Mouse (Mus musculus) midbrain, embryonic 14.5 days (tissue): ENCODE measurements around the gene Prkd1. TPM values are rescaled to one million over a fixed set of nuclear protein-coding genes. Genes with fewer than 3 reads are reported as not detected.
A peak's percentile ranks its signal among the peaks of the same experiment; 100 is the strongest.

ENCODE experiments used
- ATAC-seq: fragments of 200-750 bp; cut with Nextera tagmentation; 2 replicates; pipeline ENCODE4 v1.8.0; 2017; ENCODE audit warnings: moderate number of reproducible peaks, moderate library complexity; ENCODE audit not compliant: low FRiP score, low TSS enrichment
- DNase-seq: peaks from one replicate; pipeline ENCODE4 v3.0.0-alpha.2; 2015
- H3K27ac ChIP-seq: fragments of 300-500 bp; sonication (generic); replicated peaks from 2 replicates; pipeline ENCODE4 v1.5.1; 2014; ENCODE audit warnings: mild to moderate bottlenecking, low read depth, low read length, moderate library complexity
- H3K27me3 ChIP-seq: fragments of 300-500 bp; sonication (generic); 2 replicates; pipeline ENCODE4 v1.6.1; 2014; ENCODE audit warnings: low read length, control low read depth, mixed read lengths; ENCODE audit not compliant: control insufficient read depth, insufficient read depth
- H3K36me3 ChIP-seq: fragments of 300-500 bp; sonication (generic); 2 replicates; pipeline ENCODE4 v1.6.1; 2014; ENCODE audit warnings: low read length, control low read depth; ENCODE audit not compliant: control insufficient read depth, insufficient read depth
- H3K4me1 ChIP-seq: fragments of 300-500 bp; sonication (generic); 2 replicates; pipeline ENCODE4 v1.6.1; 2014; ENCODE audit warnings: mild to moderate bottlenecking, antibody characterized with exemption, low read length, control low read depth; ENCODE audit not compliant: control insufficient read depth, insufficient read depth
- H3K4me2 ChIP-seq: fragments of 300-500 bp; sonication (generic); 2 replicates; pipeline ENCODE4 v1.6.1; 2014; ENCODE audit warnings: mild to moderate bottlenecking, low read length, moderate library complexity
- H3K4me3 ChIP-seq: fragments of 300-500 bp; sonication (generic); replicated peaks from 2 replicates; pipeline ENCODE4 v1.5.1; 2014; ENCODE audit warnings: low read depth, low read length
- H3K9ac ChIP-seq: fragments of 300-500 bp; sonication (generic); replicated peaks from 2 replicates; pipeline ENCODE4 v1.6.1; 2014; ENCODE audit warnings: mild to moderate bottlenecking, low read length, moderate library complexity
- H3K9me3 ChIP-seq: fragments of 300-500 bp; sonication (generic); 2 replicates; pipeline ENCODE4 v1.6.1; 2016; ENCODE audit warnings: low read length, control low read depth, mixed read lengths; ENCODE audit not compliant: control insufficient read depth
- WGBS: fragments of 180-500 bp; shearing (Covaris S2); extraction: QIAGEN DNeasy Blood & Tissue Kit; methylation state at CpG from one replicate; pipeline ENCODE4 v1.1.7; 2014; 5-methylcytosine and 5-hydroxymethylcytosine counted together
- polyA plus RNA-seq: library from polyadenylated mRNA; unstranded; fragments of >200 nt; fragmentation: Nextera tagmentation; extraction: Ambion mirVana; gene quantifications from 2 replicates; pipeline ENCODE4 v1.2.1, GENCODE M21; 2014

Prkd1 gene
- polyA plus RNA-seq, 1 experiment from 2014 or later = 2.8 TPM

DNA sequence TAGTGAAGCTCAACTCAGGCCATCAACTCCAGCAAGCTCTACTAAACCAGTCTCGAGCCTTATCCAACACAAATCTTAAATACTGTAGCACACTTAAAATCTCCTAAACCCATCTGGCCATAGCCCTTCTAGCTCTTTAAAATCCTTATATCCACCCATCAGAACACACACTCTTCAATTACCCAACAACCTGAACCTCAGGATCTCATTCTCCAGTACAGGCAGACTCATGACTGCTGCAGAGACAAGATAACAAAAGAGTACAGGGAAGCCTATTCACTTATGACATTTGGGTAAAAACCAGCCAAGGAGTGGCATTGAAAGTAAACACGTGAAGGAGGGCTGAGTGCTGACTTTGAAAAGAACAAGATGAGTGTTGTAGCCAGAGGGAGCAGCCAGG is 55.4 kb downstream of the Prkd1 start:
- DNase-seq (no peak), ATAC-seq (no peak)
- Histone ChIP-seq H3K36me3 (no peaks in the 10 kb centered on the region), H3K4me3 (no peak overlapping the region), H3K9me3 (no peaks in the 10 kb centered on the region), H3K27me3 (no peaks in the 10 kb centered on the region), H3K9ac (no peak overlapping the region), H3K4me2 (no peak overlapping the region), H3K27ac (no peak overlapping the region), H3K4me1 (no peaks in the 10 kb centered on the region)
- 82% methylated on average over 2 of the region's 2 CpGs for WGBS

DNA sequence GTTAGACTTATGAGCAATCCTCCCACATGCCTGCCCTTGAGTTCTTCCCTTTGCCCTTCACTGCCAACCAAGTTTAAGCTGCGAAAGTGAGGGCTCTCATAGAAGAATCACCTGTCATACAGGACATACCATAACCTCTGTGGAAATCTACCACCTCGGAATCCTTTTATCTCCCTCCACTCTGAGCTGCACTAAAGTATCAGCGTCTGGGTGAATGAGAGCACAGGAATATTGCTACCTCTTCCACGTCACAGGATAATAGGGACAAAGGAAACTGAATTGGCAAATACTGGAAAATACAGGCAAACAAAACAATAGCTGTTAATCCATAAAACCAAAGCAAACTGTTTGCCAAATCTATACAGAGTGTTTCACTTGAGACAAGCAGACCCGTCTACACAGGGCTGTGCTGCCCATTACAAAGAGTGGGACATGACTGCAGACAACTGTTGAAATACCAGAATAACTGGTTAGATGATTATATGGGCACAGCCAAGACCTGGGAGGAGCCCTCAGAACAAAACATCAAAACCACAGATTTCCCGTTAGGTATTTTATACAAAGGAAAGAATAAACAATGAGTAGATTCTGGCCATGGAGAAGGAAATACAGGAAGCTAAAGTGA is 60.6 kb downstream of the Prkd1 start:
- no peak overlapping the region for H3K4me3 ChIP-seq
- no peaks in the 10 kb centered on the region for H3K9me3 ChIP-seq
- ATAC-seq (no peak), DNase-seq (no peak)
- no peak overlapping the region for H3K9ac ChIP-seq
- H3K4me1 ChIP-seq = no peaks in the 10 kb centered on the region
- 84% methylated on average over 6 of the region's 6 CpGs for WGBS
- H3K36me3 ChIP-seq = no peaks in the 10 kb centered on the region
- no peak overlapping the region for H3K27ac ChIP-seq
- H3K4me2 ChIP-seq = no peak overlapping the region
- no peaks in the 10 kb centered on the region for H3K27me3 ChIP-seq

DNA sequence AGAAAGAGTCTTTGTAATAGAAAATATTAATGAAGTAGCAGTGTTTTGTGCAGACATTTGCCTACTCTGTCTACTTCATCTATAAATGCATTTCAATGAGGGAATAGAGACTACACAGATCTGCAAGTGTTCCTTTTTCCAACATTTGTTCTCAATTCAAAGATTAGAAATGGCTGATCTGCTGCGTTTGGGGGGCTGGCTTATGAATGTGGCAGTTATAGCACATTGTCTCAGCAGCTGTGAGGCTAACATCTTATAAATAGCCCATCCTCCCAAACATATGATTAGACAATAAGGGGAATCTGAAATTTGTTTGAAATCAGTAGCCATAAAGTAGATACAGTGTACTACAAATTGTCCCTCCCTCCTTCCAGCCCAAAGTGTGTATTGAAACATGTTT is 83.7 kb downstream of the Prkd1 start:
- Histone ChIP-seq H3K9me3 (no peaks in the 10 kb centered on the region), H3K9ac (no peak overlapping the region), H3K27ac (no peak overlapping the region), H3K4me2 (no peak overlapping the region), H3K4me3 (no peak overlapping the region), H3K27me3 (no peaks in the 10 kb centered on the region), H3K4me1 (no peaks in the 10 kb centered on the region), H3K36me3 (no peaks in the 10 kb centered on the region)
- ATAC-seq = no peak
- DNase-seq = no peak
- 65% methylated on average over 1 of the region's 1 CpGs for WGBS

DNA sequence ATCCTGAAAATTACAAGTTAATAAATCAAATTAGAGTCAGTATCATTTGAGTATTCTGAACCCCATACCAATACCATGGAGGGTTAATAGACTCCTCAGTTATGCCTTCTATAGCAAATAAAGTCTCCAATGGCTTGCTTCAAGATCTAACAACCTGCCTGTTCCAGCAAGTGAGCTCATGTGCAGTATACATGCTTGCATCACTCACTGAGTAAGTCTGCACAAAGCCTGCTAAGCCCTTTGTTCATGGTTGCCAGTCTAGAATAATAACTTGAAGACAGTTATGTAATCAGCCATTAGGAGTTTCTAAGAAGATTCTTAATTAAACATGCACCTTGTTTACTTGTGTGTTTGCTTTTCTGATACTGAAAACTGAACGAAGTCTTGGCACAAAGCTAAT is 88.4 kb downstream of the Prkd1 start:
- no peak for ATAC-seq
- H3K4me1 ChIP-seq = no peaks in the 10 kb centered on the region
- H3K36me3 ChIP-seq = no peaks in the 10 kb centered on the region
- no peak overlapping the region for H3K4me3 ChIP-seq
- no peak overlapping the region for H3K9ac ChIP-seq
- no peaks in the 10 kb centered on the region for H3K27me3 ChIP-seq
- 76% methylated on average over 1 of the region's 1 CpGs for WGBS
- H3K9me3 ChIP-seq = no peaks in the 10 kb centered on the region
- H3K27ac ChIP-seq = no peak overlapping the region
- no peak overlapping the region for H3K4me2 ChIP-seq
- no peak for DNase-seq

DNA sequence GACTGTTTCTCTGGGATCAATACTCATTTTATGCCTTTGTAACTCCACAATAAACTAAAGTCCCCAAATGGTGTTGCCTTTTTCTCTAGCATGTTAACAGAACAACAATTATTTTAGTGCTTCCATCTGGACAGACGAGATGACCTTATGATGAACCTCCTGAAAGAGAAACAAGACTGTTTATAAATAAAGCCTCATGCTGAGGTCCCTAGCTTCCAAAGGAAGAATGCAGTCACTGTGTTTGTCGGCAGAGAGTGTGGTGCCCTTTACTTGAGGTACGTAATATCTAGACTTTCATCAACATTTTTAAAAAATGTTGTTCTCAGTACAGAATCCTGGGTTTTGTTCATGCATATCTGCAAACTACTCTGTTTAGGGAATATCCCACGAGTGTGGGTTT is 90.7 kb downstream of the Prkd1 start:
- Histone ChIP-seq H3K36me3 (no peaks in the 10 kb centered on the region), H3K9ac (no peak overlapping the region), H3K4me3 (no peak overlapping the region), H3K4me1 (no peaks in the 10 kb centered on the region), H3K4me2 (no peak overlapping the region), H3K9me3 (no peaks in the 10 kb centered on the region), H3K27ac (no peak overlapping the region), H3K27me3 (no peaks in the 10 kb centered on the region)
- ATAC-seq = no peak
- no peak for DNase-seq
- WGBS = 76% methylated on average over 4 of the region's 4 CpGs

DNA sequence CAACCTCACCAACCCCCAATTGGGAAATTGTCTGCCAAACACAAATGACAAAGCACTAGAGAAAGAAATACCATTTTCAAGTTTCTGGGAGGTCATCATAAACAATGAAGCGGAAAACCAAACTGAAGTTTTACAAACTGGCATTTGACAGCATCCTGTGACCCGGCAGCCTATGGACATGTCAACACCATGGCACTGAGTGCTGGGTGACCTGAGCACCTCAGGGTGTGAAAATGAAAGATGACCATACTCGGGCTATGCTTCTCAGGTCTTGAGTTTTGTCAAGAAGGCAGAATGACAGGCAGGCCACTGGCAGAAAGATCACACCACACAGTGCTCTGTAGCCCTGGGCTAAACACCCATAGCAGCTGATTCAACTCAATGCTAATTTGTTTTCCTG is 94.7 kb downstream of the Prkd1 start:
- H3K9ac ChIP-seq = no peak overlapping the region
- no peak for DNase-seq
- H3K36me3 ChIP-seq = no peaks in the 10 kb centered on the region
- ATAC-seq = no peak
- no peak overlapping the region for H3K4me2 ChIP-seq
- no peaks in the 10 kb centered on the region for H3K27me3 ChIP-seq
- 76% methylated on average over 3 of the region's 3 CpGs for WGBS
- H3K27ac ChIP-seq = no peak overlapping the region
- H3K9me3 ChIP-seq = no peaks in the 10 kb centered on the region
- no peaks in the 10 kb centered on the region for H3K4me1 ChIP-seq
- no peak overlapping the region for H3K4me3 ChIP-seq

DNA sequence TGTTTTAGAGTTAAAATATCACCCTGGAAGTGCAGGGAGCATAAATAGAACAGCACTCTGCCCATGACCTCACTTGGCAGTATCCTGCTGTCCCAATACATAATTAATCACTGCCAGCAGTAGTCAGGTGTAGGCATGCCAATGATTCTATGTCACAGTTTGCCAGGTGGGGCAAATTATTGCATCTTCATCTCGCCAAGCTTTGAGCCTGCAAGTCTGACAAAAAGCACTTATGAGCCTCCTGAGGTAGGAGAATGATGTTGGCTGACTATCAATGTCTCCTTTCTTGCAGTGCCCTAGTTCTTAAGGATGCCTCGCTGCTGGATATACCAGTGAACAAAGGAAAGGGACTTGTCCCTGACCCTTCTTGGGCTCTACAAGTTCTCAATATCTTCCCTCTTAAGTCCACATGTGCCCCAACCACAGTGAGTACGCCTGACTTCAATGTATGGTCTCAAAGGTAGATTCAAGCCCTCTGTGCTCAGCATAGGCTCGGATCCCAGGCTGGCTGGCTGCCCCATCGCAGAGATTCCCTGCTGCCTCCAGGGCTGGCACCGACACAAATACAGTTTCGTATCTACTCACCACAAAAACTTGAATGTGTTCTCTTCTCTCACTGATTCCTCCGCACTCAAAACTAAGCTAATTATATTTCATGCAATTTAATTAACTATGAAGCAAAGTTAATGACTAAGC is 98.9 kb downstream of the Prkd1 start:
- Histone ChIP-seq H3K4me3 (no peak overlapping the region), H3K36me3 (no peaks in the 10 kb centered on the region), H3K9ac (no peak overlapping the region), H3K27ac (no peak overlapping the region), H3K27me3 (no peaks in the 10 kb centered on the region), H3K9me3 (no peaks in the 10 kb centered on the region), H3K4me2 (no peak overlapping the region), H3K4me1 (no peaks in the 10 kb centered on the region; the same call in 1 of the 2 replicates)
- WGBS = 82% methylated on average over 8 of the region's 8 CpGs
- no peak for ATAC-seq
- DNase-seq = peak; percentile 21

DNA sequence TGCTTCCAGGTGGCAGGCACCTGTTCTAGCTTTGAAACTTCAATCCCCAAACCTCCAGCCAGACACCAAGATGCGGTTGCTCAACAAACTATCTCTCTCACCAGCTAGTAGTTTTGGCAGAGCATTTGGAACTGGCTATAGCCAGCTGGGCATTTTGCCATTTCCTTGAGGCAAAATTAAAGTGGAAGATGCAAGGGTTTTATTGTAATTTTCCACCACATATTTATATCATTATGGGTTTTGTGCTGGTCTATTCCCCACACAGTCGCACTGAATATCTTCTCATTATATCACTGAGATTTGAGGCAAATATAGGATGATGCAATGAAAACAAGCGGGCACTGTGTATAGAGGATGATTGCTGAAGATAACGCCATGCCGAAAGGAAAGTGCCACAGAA is 102.5 kb downstream of the Prkd1 start:
- Histone ChIP-seq H3K9me3 (no peaks in the 10 kb centered on the region), H3K4me1 (no peaks in the 10 kb centered on the region; the same call in 1 of the 2 replicates), H3K4me3 (no peak overlapping the region), H3K27me3 (no peaks in the 10 kb centered on the region), H3K36me3 (no peaks in the 10 kb centered on the region), H3K27ac (no peak overlapping the region), H3K4me2 (no peak overlapping the region), H3K9ac (no peak overlapping the region)
- 89% methylated on average over 5 of the region's 5 CpGs for WGBS
- DNase-seq (peak; percentile 32), ATAC-seq (no peak)

DNA sequence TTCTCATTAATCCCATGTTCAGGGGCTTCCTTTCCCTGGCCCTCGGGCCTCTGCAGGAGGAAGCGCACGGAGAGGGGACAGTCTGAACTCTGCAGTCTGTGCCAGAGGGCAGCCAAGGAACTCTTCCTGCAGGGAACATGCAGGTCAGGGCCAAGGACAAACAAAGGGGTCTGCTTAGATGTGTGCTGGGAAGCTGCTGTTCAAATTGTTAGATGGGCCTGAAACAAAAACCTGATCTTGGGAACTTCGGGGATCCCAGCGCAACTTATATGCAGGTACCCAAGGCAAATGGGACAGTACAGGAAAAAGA is 103.3 kb downstream of the Prkd1 start:
- H3K9me3 ChIP-seq = no peaks in the 10 kb centered on the region
- no peak overlapping the region for H3K4me3 ChIP-seq
- WGBS = 49% methylated on average over 5 of the region's 5 CpGs
- H3K27ac ChIP-seq = no peak overlapping the region
- no peaks in the 10 kb centered on the region; the same call in 1 of the 2 replicates for H3K4me1 ChIP-seq
- DNase-seq = no peak
- H3K9ac ChIP-seq = no peak overlapping the region
- ATAC-seq = no peak
- H3K4me2 ChIP-seq = no peak overlapping the region
- no peaks in the 10 kb centered on the region for H3K36me3 ChIP-seq
- H3K27me3 ChIP-seq = no peaks in the 10 kb centered on the region
